Mouse (Mus musculus): ENCODE measurements around the gene Jam2. TPM values are rescaled to one million over a fixed set of nuclear protein-coding genes. Genes with fewer than 3 reads are reported as not detected.
A peak's percentile ranks its signal among the peaks of the same experiment; 100 is the strongest.

The Jam2 gene
- polyA plus RNA-seq, 1 experiment from 2014 or later = 7.4 TPM

GRCm38 (mm10) chr16:84864656-84865055, 90.7 kb downstream of the Jam2 start:
- H3K4me3 ChIP-seq = no peak overlapping the region
- WGBS = 72% methylated on average over 8 of the region's 8 CpGs
- no peak overlapping the region for H3K27ac ChIP-seq
- no peaks in the 10 kb centered on the region for H3K27me3 ChIP-seq
- ATAC-seq (replicated peaks; ENCODE audit: insufficient number of reproducible peaks, insufficient read depth, low FRiP score, low read depth) = no peak
- no peaks in the 10 kb centered on the region for H3K4me1 ChIP-seq (replicated peaks)
- H3K9me3 ChIP-seq (replicated peaks) = no peaks in the 10 kb centered on the region
- H3K36me3 ChIP-seq = peaks cover 36% of the 10 kb centered on the region
- H3K4me2 ChIP-seq = no peak overlapping the region
- H3K9ac ChIP-seq = no peak overlapping the region

- Histone ChIP-seq H3K4me1 (replicated peaks) (no peaks in the 10 kb centered on the region), H3K36me3 (no peaks in the 10 kb centered on the region), H3K9ac (no peak overlapping the region), H3K27me3 (no peaks in the 10 kb centered on the region), H3K9me3 (replicated peaks) (no peaks in the 10 kb centered on the region), H3K4me2 (no peak overlapping the region), H3K27ac (no peak overlapping the region), H3K4me3 (no peak overlapping the region)
- WGBS = 77% methylated on average over 8 of the region's 8 CpGs
- ATAC-seq (replicated peaks; ENCODE audit: insufficient number of reproducible peaks, insufficient read depth, low FRiP score, low read depth) = no peak
These were observed 99.9 kb downstream of the Jam2 start for GRCm38 (mm10) chr16:84873805-84874204.

- no peak for ATAC-seq (replicated peaks; ENCODE audit: insufficient number of reproducible peaks, insufficient read depth, low FRiP score, low read depth)
- H3K9me3 ChIP-seq (replicated peaks) = no peaks in the 10 kb centered on the region
- no peak overlapping the region for H3K4me3 ChIP-seq
- no peak overlapping the region for H3K27ac ChIP-seq
- WGBS = 71% methylated on average over 24 of the region's 24 CpGs
- peak overlapping the region; percentile 31 for H3K4me2 ChIP-seq
- no peak overlapping the region for H3K9ac ChIP-seq
- no peaks in the 10 kb centered on the region for H3K4me1 ChIP-seq (replicated peaks)
- H3K36me3 ChIP-seq = no peaks in the 10 kb centered on the region
- no peaks in the 10 kb centered on the region for H3K27me3 ChIP-seq
These were observed 101.2 kb downstream of the Jam2 start for GRCm38 (mm10) chr16:84875012-84875717.

Other genes with a start within 250 kb of the Jam2 start
- 41.3 and 50.4 TPM in 2 replicates for gene Mrpl39, start 38.4 kb upstream of the Jam2 start, polyA plus RNA-seq (2015; fragmentation: Nextera tagmentation; extraction: Ambion mirVana)
- 31.0 and 31.4 TPM in 2 replicates for gene Gabpa, start 60.8 kb downstream of the Jam2 start, polyA plus RNA-seq (2015; fragmentation: Nextera tagmentation; extraction: Ambion mirVana)
- 1,399 and 1,970 TPM in 2 replicates for gene Atp5j, start 61.5 kb downstream of the Jam2 start, polyA plus RNA-seq (2015; fragmentation: Nextera tagmentation; extraction: Ambion mirVana)